Mouse (Mus musculus): ENCODE data around the gene App. TPM values are rescaled to one million over a fixed set of nuclear protein-coding genes. Genes with fewer than 3 reads are reported as not detected.

App gene
- total RNA-seq, 1 experiment from 2014 or later = 130 TPM

- no peak for ATAC-seq (ENCODE audit: extremely low read depth, insufficient number of reproducible peaks, low FRiP score, poor library complexity, severe bottlenecking)
Observed at GRCm38 (mm10) chr16:84966096-84966495, 207.5 kb downstream of the App start.

GRCm38 (mm10) chr16:84963960-84964359 is 209.6 kb downstream of the App start:
- ATAC-seq (ENCODE audit: extremely low read depth, insufficient number of reproducible peaks, low FRiP score, poor library complexity, severe bottlenecking) = no peak

- ATAC-seq (ENCODE audit: extremely low read depth, insufficient number of reproducible peaks, low FRiP score, poor library complexity, severe bottlenecking) = no peak
Observed at GRCm38 (mm10) chr16:84963527-84963926, 210.0 kb downstream of the App start.

- no peak for ATAC-seq (ENCODE audit: extremely low read depth, insufficient number of reproducible peaks, low FRiP score, poor library complexity, severe bottlenecking)
Observed at GRCm38 (mm10) chr16:84957253-84957652, 216.3 kb downstream of the App start.

GRCm38 (mm10) chr16:84956690-84957089 is 216.9 kb downstream of the App start:
- no peak for ATAC-seq (ENCODE audit: extremely low read depth, insufficient number of reproducible peaks, low FRiP score, poor library complexity, severe bottlenecking)

- no peak for ATAC-seq (ENCODE audit: extremely low read depth, insufficient number of reproducible peaks, low FRiP score, poor library complexity, severe bottlenecking)
Observed at GRCm38 (mm10) chr16:84955840-84956239, 217.7 kb downstream of the App start.

- ATAC-seq (ENCODE audit: extremely low read depth, insufficient number of reproducible peaks, low FRiP score, poor library complexity, severe bottlenecking) = peak; percentile 75
Observed at GRCm38 (mm10) chr16:84955204-84955839, 218.2 kb downstream of the App start.

GRCm38 (mm10) chr16:84931024-84931423 is 242.5 kb downstream of the App start:
- ATAC-seq (ENCODE audit: extremely low read depth, insufficient number of reproducible peaks, low FRiP score, poor library complexity, severe bottlenecking) = no peak

GRCm38 (mm10) chr16:84927827-84928226 is 245.7 kb downstream of the App start:
- ATAC-seq (ENCODE audit: extremely low read depth, insufficient number of reproducible peaks, low FRiP score, poor library complexity, severe bottlenecking) = no peak

GRCm38 (mm10) chr16:84919649-84920308 is 253.8 kb downstream of the App start:
- ATAC-seq (ENCODE audit: extremely low read depth, insufficient number of reproducible peaks, low FRiP score, poor library complexity, severe bottlenecking) = no peak

- no peak for ATAC-seq (ENCODE audit: extremely low read depth, insufficient number of reproducible peaks, low FRiP score, poor library complexity, severe bottlenecking)
Observed at GRCm38 (mm10) chr16:84919087-84919486, 254.5 kb downstream of the App start.

- ATAC-seq (ENCODE audit: extremely low read depth, insufficient number of reproducible peaks, low FRiP score, poor library complexity, severe bottlenecking) = no peak
Observed at GRCm38 (mm10) chr16:84916772-84917171, 256.8 kb downstream of the App start.

- no peak for ATAC-seq (ENCODE audit: extremely low read depth, insufficient number of reproducible peaks, low FRiP score, poor library complexity, severe bottlenecking)
Observed at GRCm38 (mm10) chr16:84911477-84912165, 261.9 kb downstream of the App start.

- ATAC-seq (ENCODE audit: extremely low read depth, insufficient number of reproducible peaks, low FRiP score, poor library complexity, severe bottlenecking) = no peak
Observed at GRCm38 (mm10) chr16:84902995-84903394, 270.6 kb downstream of the App start.
